8 mouse cellular contexts compared by ENCODE assay signal in genomic region chr2:65238171-65238963, GRCm38 (mm10). TPM values are rescaled to one million over a fixed set of nuclear protein-coding genes. Genes with fewer than 3 reads are reported as not detected.
DNase-seq lines count a peak whose midpoint lies in the region; ATAC-seq and TF ChIP-seq lines count a peak whose summit lies in the region.

No protein-coding gene starts in this region.

- no peak for TF ChIP-seq CTCF in bone marrow macrophage, adult 2 months (IDR thresholded peaks at IDR 0.05; ENCODE audit: low read depth, low read length)

- H3K4me3 ChIP-seq in bone marrow macrophage, adult 2 months (ENCODE audit: insufficient read depth, low read length): peak overlapping the region; percentile 43
- H3K4me3 ChIP-seq in forebrain, embryonic 11.5 days (ENCODE audit: low read depth, low read length): peak overlapping the region; percentile 67
- peak overlapping the region; percentile 96 for H3K4me3 ChIP-seq in heart, embryonic 16.5 days (ENCODE audit: low read length)
- H3K4me3 ChIP-seq in liver, embryonic 15.5 days (replicated peaks): peak overlapping the region; percentile 61
- peak overlapping the region; percentile 68 for H3K4me3 ChIP-seq in neural tube, embryonic 11.5 days (ENCODE audit: low read depth, low read length)
- peak overlapping the region; percentile 83 for H3K4me3 ChIP-seq in stomach, embryonic 16.5 days (replicated peaks; ENCODE audit: low read length)

- peak; percentile 90 for ATAC-seq in forebrain, embryonic 11.5 days (replicated peaks; ENCODE audit: low FRiP score)
- ATAC-seq in heart, embryonic 16.5 days (replicated peaks; ENCODE audit: extremely low read depth, insufficient read depth, low FRiP score): peak; percentile 92
- ATAC-seq in liver, embryonic 15.5 days (ENCODE audit: insufficient read depth): peak; percentile 84
- peak; percentile 90 for ATAC-seq in neural tube, embryonic 11.5 days (ENCODE audit: insufficient read depth, low FRiP score, low TSS enrichment)
- ATAC-seq in stomach, embryonic 16.5 days (ENCODE audit: insufficient read depth, low FRiP score): peak; percentile 94

- H3K27me3 ChIP-seq in forebrain, embryonic 11.5 days (ENCODE audit: control insufficient read depth, insufficient read depth, low read length): peaks cover 6% of the 10 kb centered on the region; the same call in 1 of the 2 replicates
- no peaks in the 10 kb centered on the region for H3K27me3 ChIP-seq in heart, embryonic 16.5 days (ENCODE audit: control insufficient read depth, insufficient read depth, low read length)
- peaks cover 38% of the 10 kb centered on the region for H3K27me3 ChIP-seq in liver, embryonic 15.5 days
- H3K27me3 ChIP-seq in neural tube, embryonic 11.5 days (ENCODE audit: control insufficient read depth, insufficient read depth, low read length): peaks cover 7% of the 10 kb centered on the region; the same call in 1 of the 2 replicates
- no peaks in the 10 kb centered on the region for H3K27me3 ChIP-seq in stomach, embryonic 16.5 days (ENCODE audit: control insufficient read depth, insufficient read depth, low read length)

- WGBS in forebrain, embryonic 11.5 days: under 1% methylated on average over 79 of the region's 114 CpGs
- under 1% methylated on average over 106 of the region's 114 CpGs for WGBS in heart, embryonic 16.5 days
- under 1% methylated on average over 114 of the region's 114 CpGs for WGBS in liver, embryonic 15.5 days (ENCODE audit: insufficient replicate concordance)
- under 1% methylated on average over 98 of the region's 114 CpGs for WGBS in neural tube, embryonic 11.5 days
- WGBS in stomach, embryonic 16.5 days: under 1% methylated on average over 104 of the region's 114 CpGs

- no peaks in the 10 kb centered on the region for H3K4me1 ChIP-seq in bone marrow macrophage, adult 2 months (ENCODE audit: control insufficient read depth, insufficient read depth, low read length)
- H3K4me1 ChIP-seq in forebrain, embryonic 11.5 days (replicated peaks; ENCODE audit: control insufficient read depth, insufficient read depth, low read length): peaks cover 7% of the 10 kb centered on the region; the same call in 1 of the 2 replicates
- peaks cover 12% of the 10 kb centered on the region for H3K4me1 ChIP-seq in heart, embryonic 16.5 days (ENCODE audit: control insufficient read depth, insufficient read depth, low read length)
- no peaks in the 10 kb centered on the region for H3K4me1 ChIP-seq in liver, embryonic 15.5 days (replicated peaks)
- no peaks in the 10 kb centered on the region for H3K4me1 ChIP-seq in neural tube, embryonic 11.5 days (ENCODE audit: control insufficient read depth, insufficient read depth, low read length)
- peaks cover 10% of the 10 kb centered on the region; the same call in 1 of the 2 replicates for H3K4me1 ChIP-seq in stomach, embryonic 16.5 days (ENCODE audit: control insufficient read depth, insufficient read depth, low read length)

- H3K4me2 ChIP-seq in forebrain, embryonic 11.5 days (ENCODE audit: low read depth, low read length, severe bottlenecking): peak overlapping the region; percentile 99
- H3K4me2 ChIP-seq in heart, embryonic 16.5 days (ENCODE audit: low read depth, low read length): peak overlapping the region; percentile 89
- H3K4me2 ChIP-seq in liver, embryonic 15.5 days: peak overlapping the region; percentile 70
- H3K4me2 ChIP-seq in neural tube, embryonic 11.5 days (ENCODE audit: low read depth): peak overlapping the region; percentile 94
- peak overlapping the region; percentile 86 for H3K4me2 ChIP-seq in stomach, embryonic 16.5 days (ENCODE audit: low read depth, low read length)

- no peaks in the 10 kb centered on the region for H3K36me3 ChIP-seq in forebrain, embryonic 11.5 days (ENCODE audit: control insufficient read depth, insufficient read depth, low read length)
- H3K36me3 ChIP-seq in heart, embryonic 16.5 days (ENCODE audit: control insufficient read depth, insufficient read depth): no peaks in the 10 kb centered on the region
- H3K36me3 ChIP-seq in liver, embryonic 15.5 days (replicated peaks): no peaks in the 10 kb centered on the region
- H3K36me3 ChIP-seq in neural tube, embryonic 11.5 days (ENCODE audit: control insufficient read depth, insufficient read depth, low read length): no peaks in the 10 kb centered on the region
- H3K36me3 ChIP-seq in stomach, embryonic 16.5 days (ENCODE audit: control insufficient read depth, insufficient read depth, low read length): no peaks in the 10 kb centered on the region

- no peak for TF ChIP-seq POLR2A in bone marrow macrophage, adult 2 months (IDR thresholded peaks at IDR 0.05; ENCODE audit: borderline replicate concordance, low read depth, low read length)

- no peak overlapping the region for H3K27ac ChIP-seq in bone marrow macrophage, adult 2 months (ENCODE audit: insufficient read depth, low read depth, low read length)
- 0 out of 2 replicates have a peak overlapping the region, but pooled peaks have one; percentile 25 for H3K27ac ChIP-seq in forebrain, embryonic 11.5 days (ENCODE audit: low read depth, low read length)
- peak overlapping the region; percentile 93 for H3K27ac ChIP-seq in heart, embryonic 16.5 days (ENCODE audit: low read length)
- peak overlapping the region; percentile 83 for H3K27ac ChIP-seq in liver, embryonic 15.5 days (replicated peaks)
- H3K27ac ChIP-seq in neural tube, embryonic 11.5 days (ENCODE audit: low read depth, low read length): no peak overlapping the region
- H3K27ac ChIP-seq in stomach, embryonic 16.5 days (ENCODE audit: low read length): peak overlapping the region; percentile 97

- no peaks in the 10 kb centered on the region for H3K9me3 ChIP-seq in forebrain, embryonic 11.5 days (ENCODE audit: control insufficient read depth, low read length)
- H3K9me3 ChIP-seq in heart, embryonic 16.5 days (replicated peaks; ENCODE audit: control insufficient read depth, low read length): no peaks in the 10 kb centered on the region
- H3K9me3 ChIP-seq in liver, embryonic 15.5 days (replicated peaks): no peaks in the 10 kb centered on the region
- no peaks in the 10 kb centered on the region for H3K9me3 ChIP-seq in neural tube, embryonic 11.5 days (ENCODE audit: control insufficient read depth, low read length)
- no peaks in the 10 kb centered on the region for H3K9me3 ChIP-seq in stomach, embryonic 16.5 days (replicated peaks; ENCODE audit: control insufficient read depth, low read length)

- H3K9ac ChIP-seq in forebrain, embryonic 11.5 days (ENCODE audit: low read length): peak overlapping the region; percentile 77
- H3K9ac ChIP-seq in heart, embryonic 16.5 days (ENCODE audit: low read length): peak overlapping the region; percentile 77
- peak overlapping the region; percentile 54; the same call in 1 of the 2 replicates for H3K9ac ChIP-seq in liver, embryonic 15.5 days
- peak overlapping the region; percentile 63 for H3K9ac ChIP-seq in neural tube, embryonic 11.5 days (ENCODE audit: low read length)
- peak overlapping the region; percentile 93 for H3K9ac ChIP-seq in stomach, embryonic 16.5 days (ENCODE audit: low read length)

- DNase-seq in B cell, adult 2 months: peak; percentile 69 to 72
- peak; percentile 86 for DNase-seq in forebrain, embryonic 11.5 days (ENCODE audit: low spot score)
- DNase-seq in kidney, postnatal 14 days: peak; percentile 95
- peak; percentile 76 for DNase-seq in neural tube, embryonic 11.5 days (ENCODE audit: low spot score)

RNA-seq across cellular contexts. Expression of gene Cobll1, which starts 0.8 kb away (rescaled TPM):
- 0.39 and 0.60 TPM in 2 replicates for polyA plus RNA-seq in bone marrow macrophage, adult 2 months (2012; ENCODE audit: insufficient read depth, insufficient read length, missing spikeins)
- polyA plus RNA-seq in forebrain, embryonic 11.5 days (2014; fragmentation: Nextera tagmentation; extraction: Ambion mirVana): 4.2 and 4.8 TPM in 2 replicates
- polyA plus RNA-seq in heart, embryonic 16.5 days (2015; fragmentation: Nextera tagmentation; extraction: Ambion mirVana): 12.2 and 12.6 TPM in 2 replicates
- polyA plus RNA-seq in liver, embryonic 15.5 days (2015; fragmentation: Nextera tagmentation; extraction: Ambion mirVana): 3.8 and 4.3 TPM in 2 replicates
- polyA plus RNA-seq in neural tube, embryonic 11.5 days (2014; fragmentation: Nextera tagmentation; extraction: Ambion mirVana): 1.6 and 2.4 TPM in 2 replicates
- 17.1 and 19.3 TPM in 2 replicates for polyA plus RNA-seq in stomach, embryonic 16.5 days (2015; fragmentation: Nextera tagmentation; extraction: Ambion mirVana)

Comparison
In these comparisons a context has a peak if more than half of its experiments do, and no peak if none do; other contexts are left out.
1. H3K27ac ChIP-seq: peak in forebrain, embryonic 11.5 days (single experiment), heart, embryonic 16.5 days (single experiment), liver, embryonic 15.5 days (single experiment) and stomach, embryonic 16.5 days (single experiment); none in bone marrow macrophage, adult 2 months (single experiment) and neural tube, embryonic 11.5 days (single experiment).
2. H3K4me3 ChIP-seq: peak in every context shown above with its lines; median percentile 96 in heart, embryonic 16.5 days; 83 in stomach, embryonic 16.5 days; 68 in neural tube, embryonic 11.5 days; 67 in forebrain, embryonic 11.5 days; 61 in liver, embryonic 15.5 days; 43 in bone marrow macrophage, adult 2 months.
3. Peak in every context shown above with its lines, with median percentiles within 50 percentile points of each other: DNase-seq, ATAC-seq, H3K4me2 ChIP-seq and H3K9ac ChIP-seq.